Mouse (Mus musculus): ENCODE results near the gene Gpr3.

Gpr3 gene

DNA sequence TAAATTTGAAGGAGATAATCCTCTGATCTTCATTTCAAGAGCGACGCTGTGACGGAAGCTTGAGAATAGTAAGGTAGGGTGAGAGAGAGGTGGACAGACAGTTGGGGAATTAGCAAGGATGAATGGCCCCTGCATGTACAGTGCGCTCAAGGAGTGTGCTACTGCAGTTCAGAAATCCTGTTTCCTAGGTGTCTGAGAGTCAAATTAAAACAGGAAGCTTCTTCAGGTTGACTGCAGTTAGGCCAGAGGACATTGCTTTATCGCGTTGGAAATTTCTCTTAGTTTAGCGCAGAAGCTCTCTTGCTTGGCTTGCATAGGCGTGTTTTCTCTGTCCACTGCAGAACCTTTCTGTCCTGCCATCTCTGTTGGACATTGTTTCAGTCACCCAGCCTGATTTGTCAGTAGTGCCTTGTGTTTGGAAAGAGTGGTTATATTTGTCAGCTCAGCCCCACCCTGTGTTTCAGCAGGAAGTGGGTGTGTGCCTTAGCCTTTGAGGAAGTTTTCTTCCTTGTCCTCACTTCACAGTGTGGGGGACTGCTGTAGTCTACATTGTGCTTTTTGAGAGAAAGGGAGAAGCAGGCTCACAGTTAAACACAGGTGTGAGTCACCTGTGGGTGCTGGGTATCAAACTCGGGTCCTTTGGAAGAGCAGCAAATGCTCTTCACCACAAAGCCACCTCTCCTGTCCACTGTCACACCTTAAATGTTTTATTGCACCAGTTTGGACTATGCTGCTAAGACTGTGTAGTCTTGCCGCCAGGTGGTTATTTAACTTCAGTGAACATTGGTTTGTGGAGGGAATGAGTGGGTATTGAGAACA is 42.9 kb downstream of the Gpr3 start:
- peak; percentile 70 for DNase-seq

DNA sequence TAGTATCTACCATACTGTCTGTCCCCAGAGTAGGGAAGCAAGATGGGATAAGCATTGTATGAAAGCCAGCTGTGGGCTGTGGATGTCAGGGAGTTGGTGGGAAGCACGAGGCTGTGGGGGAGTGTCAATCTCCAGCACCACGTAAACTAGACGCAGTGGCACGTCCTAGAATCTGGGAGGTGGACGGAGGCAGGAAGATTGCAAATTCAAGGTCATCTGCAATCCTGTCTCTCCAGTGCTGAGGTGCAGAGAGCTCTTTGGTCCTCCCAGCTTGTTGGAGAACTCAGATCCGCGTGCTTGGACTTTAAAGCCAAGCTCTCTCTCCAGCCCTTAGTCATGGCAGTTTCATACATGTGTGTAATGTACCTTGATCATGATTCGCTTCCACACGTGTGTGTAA is 45.6 kb downstream of the Gpr3 start:
- no peak for DNase-seq

DNA sequence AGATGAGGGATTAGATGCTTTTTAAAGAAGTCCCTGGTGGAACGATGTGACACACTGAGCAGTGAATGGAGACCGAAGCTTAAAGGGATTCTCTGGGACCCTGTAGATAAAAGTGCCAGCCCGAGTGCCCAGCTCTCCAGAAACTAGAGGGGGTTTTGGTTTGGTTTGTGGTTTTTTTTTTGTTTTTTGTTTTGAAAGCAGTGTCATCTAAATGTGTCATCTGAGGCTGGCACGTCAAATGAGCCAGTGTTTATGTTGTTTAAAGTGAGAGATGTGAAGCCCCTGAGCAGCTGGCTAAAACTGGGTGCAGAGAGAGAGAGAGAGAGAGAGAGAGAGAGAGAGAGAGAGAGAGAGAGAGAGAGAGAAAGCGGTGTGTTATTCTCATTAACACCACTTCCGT is 50.1 kb downstream of the Gpr3 start:
- DNase-seq: no peak

DNA sequence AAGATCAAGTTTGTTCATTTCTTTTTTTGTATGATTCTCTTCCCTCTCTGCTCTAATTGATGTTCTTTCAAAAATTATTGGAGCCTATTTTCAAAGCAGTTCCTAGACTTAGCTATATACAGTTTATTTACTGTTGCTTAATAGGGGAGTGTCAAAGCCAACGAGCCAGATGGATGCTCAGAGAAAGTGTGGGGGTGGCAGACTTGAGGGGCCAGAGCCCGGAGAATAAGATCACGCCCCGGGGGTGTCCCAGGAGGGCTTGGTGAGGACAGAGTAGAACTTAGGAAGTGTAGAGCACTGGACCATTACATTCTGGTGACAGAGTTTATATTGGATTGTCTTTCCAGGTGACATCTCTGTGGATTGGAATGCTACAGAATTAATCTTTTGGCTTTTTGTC is 51.5 kb downstream of the Gpr3 start:
- no peak for DNase-seq

DNA sequence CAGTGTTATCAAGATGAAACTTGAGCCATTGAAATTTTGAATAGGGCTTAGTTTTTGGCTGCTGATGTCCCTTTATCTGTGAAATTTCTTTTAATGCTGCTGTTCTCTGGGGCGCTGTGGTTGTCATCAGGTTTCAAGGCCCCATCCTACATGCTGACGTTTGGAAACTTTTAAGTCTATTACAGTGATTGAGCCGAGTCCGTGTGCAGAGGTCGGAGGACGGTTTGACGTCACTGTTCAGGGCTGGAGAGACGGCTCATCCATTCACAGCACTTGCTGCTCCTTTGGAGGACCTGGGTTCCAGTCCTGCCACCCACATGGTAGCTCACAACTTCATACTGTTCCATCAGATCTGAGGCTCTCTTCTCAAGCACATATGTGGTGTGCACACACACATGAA is 52.1 kb downstream of the Gpr3 start:
- DNase-seq: no peak

DNA sequence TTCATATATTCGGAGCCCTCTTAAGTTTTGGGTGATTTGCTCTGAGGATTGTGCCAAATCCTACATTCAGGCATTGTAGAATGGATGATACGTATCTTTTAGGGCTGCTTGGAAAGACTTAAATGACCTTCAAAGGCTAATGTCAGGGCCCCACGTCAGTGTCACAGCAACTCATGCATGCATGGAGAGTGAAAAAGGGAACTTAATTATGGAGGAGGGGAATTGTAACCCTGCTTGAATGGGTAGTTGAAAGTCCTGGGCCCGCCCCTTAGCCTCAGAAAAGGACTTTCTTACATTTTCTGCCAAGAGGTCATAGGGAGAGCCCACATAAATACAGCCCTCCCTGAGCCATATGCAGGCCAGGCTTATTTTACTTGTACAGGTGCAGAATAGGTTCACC is 52.7 kb downstream of the Gpr3 start:
- no peak for DNase-seq
